Mouse (Mus musculus) macrophage (primary cell): ENCODE data around the gene Csnk2a2. TPM values are rescaled to one million over a fixed set of nuclear protein-coding genes. Genes with fewer than 3 reads are reported as not detected.

Source experiments
- H3K27ac ChIP-seq: fragments of 350-480 bp; formaldehyde crosslinking; 2 replicates; pipeline ENCODE4 v1.9.0; 2021
- H3K36me3 ChIP-seq: fragments of 350-480 bp; formaldehyde crosslinking; 2 replicates; pipeline ENCODE4 v1.9.0; 2021; ENCODE audit errors: inconsistent target
- H3K4me3 ChIP-seq: fragments of 350-480 bp; formaldehyde crosslinking; 2 replicates; pipeline ENCODE4 v1.9.0; 2021; ENCODE audit errors: inconsistent target
- H3K79me2 ChIP-seq: fragments of 350-480 bp; formaldehyde crosslinking; 2 replicates; pipeline ENCODE4 v1.9.0; 2021; ENCODE audit errors: inconsistent target
- WGBS: methylation state at CpG from one replicate; pipeline ENCODE4 v1.1.7; 2026; ENCODE audit warnings: inconsistent platforms; ENCODE audit not compliant: missing documents; 5-methylcytosine and 5-hydroxymethylcytosine counted together
- polyA plus RNA-seq: library from polyadenylated mRNA; stranded (reverse); fragments of 250-400 nt; gene quantifications from 3 replicates; pipeline ENCODE4 v1.2.4, GENCODE M21; 2018; ENCODE audit warnings: inconsistent platforms

The Csnk2a2 gene
- polyA plus RNA-seq, 1 experiment from 2014 or later, result 79.0 TPM

- Histone ChIP-seq H3K36me3 (peaks cover 21% of the 10 kb centered on the region; the same call in 1 of the 2 replicates), H3K4me3 (no peak overlapping the region), H3K79me2 (peaks cover 59% of the 10 kb centered on the region), H3K27ac (no peak overlapping the region)
- WGBS, result 89% methylated on average over 6 of the region's 7 CpGs
Measured at GRCm38 (mm10) chr8:95424682-95425081, 65.2 kb downstream of the Csnk2a2 start.

GRCm38 (mm10) chr8:95422193-95422810 lies 67.5 kb downstream of the Csnk2a2 start:
- Histone ChIP-seq H3K79me2 (peaks cover 35% of the 10 kb centered on the region), H3K36me3 (peaks cover 21% of the 10 kb centered on the region; the same call in 1 of the 2 replicates), H3K27ac (no peak overlapping the region), H3K4me3 (no peak overlapping the region)
- WGBS, result 91% methylated on average over 14 of the region's 14 CpGs

- Histone ChIP-seq H3K36me3 (no peaks in the 10 kb centered on the region), H3K79me2 (no peaks in the 10 kb centered on the region), H3K4me3 (no peak overlapping the region), H3K27ac (no peak overlapping the region)
- 34% methylated on average over 10 of the region's 10 CpGs for WGBS
Measured at GRCm38 (mm10) chr8:95411309-95411972, 78.4 kb downstream of the Csnk2a2 start.

GRCm38 (mm10) chr8:95409518-95409917 lies 80.3 kb downstream of the Csnk2a2 start:
- H3K79me2 ChIP-seq, result no peaks in the 10 kb centered on the region
- H3K27ac ChIP-seq, result no peak overlapping the region
- H3K4me3 ChIP-seq, result no peak overlapping the region
- H3K36me3 ChIP-seq, result no peaks in the 10 kb centered on the region
- 80% methylated on average over 5 of the region's 5 CpGs for WGBS

- Histone ChIP-seq H3K36me3 (no peaks in the 10 kb centered on the region), H3K27ac (no peak overlapping the region), H3K79me2 (no peaks in the 10 kb centered on the region), H3K4me3 (no peak overlapping the region)
- 91% methylated on average over 7 of the region's 7 CpGs for WGBS
Measured at GRCm38 (mm10) chr8:95401091-95401490, 88.7 kb downstream of the Csnk2a2 start.

GRCm38 (mm10) chr8:95399131-95399530 lies 90.7 kb downstream of the Csnk2a2 start:
- WGBS, result 95% methylated on average over 9 of the region's 9 CpGs
- no peak overlapping the region for H3K4me3 ChIP-seq
- no peak overlapping the region for H3K27ac ChIP-seq
- no peaks in the 10 kb centered on the region for H3K36me3 ChIP-seq
- no peaks in the 10 kb centered on the region for H3K79me2 ChIP-seq

GRCm38 (mm10) chr8:95397201-95397600 lies 92.6 kb downstream of the Csnk2a2 start:
- H3K36me3 ChIP-seq, result no peaks in the 10 kb centered on the region
- H3K27ac ChIP-seq, result no peak overlapping the region
- H3K79me2 ChIP-seq, result no peaks in the 10 kb centered on the region
- WGBS, result 76% methylated on average over 5 of the region's 5 CpGs
- H3K4me3 ChIP-seq, result no peak overlapping the region

GRCm38 (mm10) chr8:95396752-95397151 lies 93.1 kb downstream of the Csnk2a2 start:
- Histone ChIP-seq H3K27ac (no peak overlapping the region), H3K4me3 (no peak overlapping the region), H3K36me3 (no peaks in the 10 kb centered on the region), H3K79me2 (no peaks in the 10 kb centered on the region)
- 71% methylated on average over 10 of the region's 11 CpGs for WGBS

Other genes with a start within 250 kb of the Csnk2a2 start
- gene Cngb1, start 183.5 kb downstream of the Csnk2a2 start, polyA plus RNA-seq, result 0.03 to 0.28 TPM in 2 of 3 replicates, not detected in the other
- gene Tepp, start 179.5 kb downstream of the Csnk2a2 start, polyA plus RNA-seq, result not detected in 3 replicates
- 4.8 to 10.3 TPM (median 7.1 TPM) in 3 replicates for gene Zfp319, start 158.1 kb downstream of the Csnk2a2 start, polyA plus RNA-seq
- 38.9 to 56.5 TPM (median 40.9 TPM) in 3 replicates for gene Usb1, start 157.8 kb downstream of the Csnk2a2 start, polyA plus RNA-seq
- 0.04 to 0.28 TPM (median 0.07 TPM) in 3 replicates for gene Mmp15, start 137.8 kb downstream of the Csnk2a2 start, polyA plus RNA-seq
- gene Cfap20, start 55.2 kb downstream of the Csnk2a2 start, polyA plus RNA-seq, result 26.4 to 40.0 TPM (median 28.0 TPM) in 3 replicates
- not detected in 3 replicates for gene Ccdc113, start 44.0 kb upstream of the Csnk2a2 start, polyA plus RNA-seq
- not detected in 3 replicates for gene Prss54, start 86.3 kb upstream of the Csnk2a2 start, polyA plus RNA-seq
- 2.6 to 4.4 TPM (median 2.6 TPM) in 3 replicates for gene Gins3, start 143.4 kb upstream of the Csnk2a2 start, polyA plus RNA-seq
- gene Ndrg4, start 186.9 kb upstream of the Csnk2a2 start, polyA plus RNA-seq, result 0.12 to 0.73 TPM in 2 of 3 replicates, not detected in the other
- 9.0 to 20.4 TPM (median 10.3 TPM) in 3 replicates for gene Setd6, start 225.8 kb upstream of the Csnk2a2 start, polyA plus RNA-seq